Mouse (Mus musculus) spleen, postnatal 4 days (tissue): ENCODE results near the gene Trem3.

ENCODE experiments used
- DNase-seq, 2 experiments: peaks; one replicate each; pipeline ENCODE4 v3.0.0; 2022; ENCODE audit warnings: low spot score in 2 of 2

Trem3 gene

GRCm38 (mm10) chr17:48269833-48270232, 22.3 kb downstream of the Trem3 start:
- no peak for DNase-seq

GRCm38 (mm10) chr17:48272158-48272557, 24.6 kb downstream of the Trem3 start:
- DNase-seq: peak; percentile 78 to 80

GRCm38 (mm10) chr17:48272598-48272997, 25.0 kb downstream of the Trem3 start:
- DNase-seq: peak in 1 of 2 experiments; percentile 70

GRCm38 (mm10) chr17:48274098-48274497, 26.5 kb downstream of the Trem3 start:
- no peak for DNase-seq

GRCm38 (mm10) chr17:48274885-48275284, 27.3 kb downstream of the Trem3 start:
- peak; percentile 85 to 95 for DNase-seq

GRCm38 (mm10) chr17:48275736-48276135, 28.2 kb downstream of the Trem3 start:
- no peak for DNase-seq

- DNase-seq: no peak
These were observed 30.8 kb downstream of the Trem3 start for GRCm38 (mm10) chr17:48278381-48278780.

GRCm38 (mm10) chr17:48279002-48279401, 31.4 kb downstream of the Trem3 start:
- no peak for DNase-seq

- no peak for DNase-seq
These were observed 33.6 kb downstream of the Trem3 start for GRCm38 (mm10) chr17:48280943-48281738.

- peak in 1 of 2 experiments; percentile 45 for DNase-seq
These were observed 34.1 kb downstream of the Trem3 start for GRCm38 (mm10) chr17:48281739-48282085.

- DNase-seq: no peak
These were observed 39.2 kb downstream of the Trem3 start for GRCm38 (mm10) chr17:48286765-48287164.

GRCm38 (mm10) chr17:48287276-48287675, 39.7 kb downstream of the Trem3 start:
- DNase-seq: peak; percentile 62 to 83

GRCm38 (mm10) chr17:48293500-48294194, 46.1 kb downstream of the Trem3 start:
- no peak for DNase-seq

- peak in 1 of 2 experiments; percentile 47 for DNase-seq
These were observed 51.6 kb downstream of the Trem3 start, which contains the start of gene Treml2 for GRCm38 (mm10) chr17:48299203-48299602. Gene Treml2, plus strand, starts transcription at chr17:48299498.

- DNase-seq: peak in 1 of 2 experiments; percentile 49
These were observed 52.2 kb downstream of the Trem3 start for GRCm38 (mm10) chr17:48299756-48300155.

GRCm38 (mm10) chr17:48300199-48300598, 52.6 kb downstream of the Trem3 start:
- peak; percentile 74 to 85 for DNase-seq

- DNase-seq: peak; percentile 53 to 72
These were observed 53.3 kb downstream of the Trem3 start for GRCm38 (mm10) chr17:48300861-48301260.

GRCm38 (mm10) chr17:48301792-48302191, 54.2 kb downstream of the Trem3 start:
- DNase-seq: no peak
